Mouse (Mus musculus): ENCODE measurements around the gene Comtd1.

DNA sequence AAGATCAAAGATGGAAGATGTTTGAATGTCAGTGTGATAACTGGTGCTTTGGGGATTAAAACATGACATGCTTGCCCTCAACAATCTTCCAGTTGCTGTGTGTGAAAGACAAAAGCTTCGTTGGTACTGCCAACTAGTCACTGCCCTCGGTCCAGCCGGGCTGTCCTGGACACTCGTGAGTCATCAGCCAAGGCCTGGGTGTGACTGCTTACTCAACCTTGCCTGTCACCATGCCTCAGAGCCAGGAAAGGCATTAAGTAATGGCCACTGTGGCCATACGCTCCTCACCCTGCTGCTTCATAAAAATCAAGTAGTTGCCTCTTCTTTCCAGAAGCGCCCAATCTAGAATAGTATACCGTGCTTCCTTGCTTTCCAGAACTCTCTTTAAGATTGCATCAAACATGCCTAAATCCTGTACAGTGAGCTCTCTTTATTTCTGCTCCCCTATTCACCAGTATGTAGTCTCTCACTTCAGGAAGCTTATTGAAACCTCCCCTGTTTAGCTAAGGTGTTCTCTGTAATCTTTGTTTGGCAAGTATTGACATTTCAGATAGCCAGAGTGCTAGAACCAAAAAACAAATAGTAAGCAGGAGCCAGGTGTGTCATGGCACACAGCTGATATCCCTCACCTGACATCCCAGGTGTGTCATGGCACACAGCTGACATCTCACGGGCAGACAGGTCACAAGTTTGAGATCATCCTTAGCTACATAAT, 40.4 kb downstream of the Comtd1 start:
- no peak for TF ChIP-seq POLR2A (IDR thresholded peaks at IDR 0.05; ENCODE audit: control insufficient read depth, extremely low read depth, insufficient read depth, low read length, poor library complexity)
- TF ChIP-seq CTCF (IDR thresholded peaks at IDR 0.05; ENCODE audit: borderline replicate concordance, control insufficient read depth, extremely low read depth, insufficient read depth, low read length, poor library complexity): no peak

Data from thymus, adult 2 months (tissue).